Mouse (Mus musculus): ENCODE measurements around the gene Acot11. TPM values are rescaled to one million over a fixed set of nuclear protein-coding genes. Genes with fewer than 3 reads are reported as not detected.
"Not testable (repeated sequence)": the region's sequence is repeated elsewhere in the genome, so short reads cannot be mapped to it uniquely, and the experiment has no call there.

Gene Acot11
- total RNA-seq, 1 experiment from 2014 or later = 61.6 TPM

DNA sequence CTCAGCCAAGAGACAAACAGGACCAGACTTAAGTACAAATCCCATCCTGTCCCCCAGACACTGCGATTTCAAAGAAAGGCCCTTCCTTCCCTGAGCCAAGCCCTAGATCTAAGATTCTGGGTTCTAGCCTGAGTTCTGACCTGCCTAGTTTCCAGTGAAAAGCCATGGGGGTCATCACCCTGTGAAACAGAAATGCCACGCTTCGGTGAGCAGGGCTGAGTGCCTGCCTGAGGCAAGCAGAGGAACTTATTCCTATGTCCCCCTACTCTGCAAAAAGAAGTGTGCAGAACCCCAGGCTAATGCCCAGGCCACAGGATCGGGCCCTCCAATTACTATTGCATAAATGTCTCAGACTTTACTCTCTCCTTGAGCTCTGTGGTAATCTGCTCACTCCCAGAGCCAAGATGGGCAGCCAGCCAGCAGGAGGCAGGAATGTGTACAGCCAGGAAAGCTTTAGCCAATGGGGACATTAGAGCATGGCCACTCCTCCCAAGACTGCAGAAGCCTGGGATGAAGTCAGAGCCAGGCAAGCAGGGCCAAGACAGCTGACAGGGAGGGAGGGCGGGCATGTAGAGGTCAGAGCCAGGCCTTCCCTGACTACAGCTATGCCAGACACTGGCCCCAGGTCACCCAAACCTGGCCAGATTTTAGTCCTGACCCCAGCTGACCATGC is 26.5 kb downstream of the Acot11 start:
- peak; percentile 98 for DNase-seq

GRCm38 (mm10) chr4:106776998-106777397 is 27.8 kb downstream of the Acot11 start:
- no peak for DNase-seq

- not testable (repeated sequence) for DNase-seq
Observed at GRCm38 (mm10) chr4:106775767-106776166, 29.0 kb downstream of the Acot11 start.

GRCm38 (mm10) chr4:106772558-106772957 is 32.2 kb downstream of the Acot11 start:
- DNase-seq = no peak

- no peak for DNase-seq
Observed at GRCm38 (mm10) chr4:106769306-106769705, 35.5 kb downstream of the Acot11 start.

DNA sequence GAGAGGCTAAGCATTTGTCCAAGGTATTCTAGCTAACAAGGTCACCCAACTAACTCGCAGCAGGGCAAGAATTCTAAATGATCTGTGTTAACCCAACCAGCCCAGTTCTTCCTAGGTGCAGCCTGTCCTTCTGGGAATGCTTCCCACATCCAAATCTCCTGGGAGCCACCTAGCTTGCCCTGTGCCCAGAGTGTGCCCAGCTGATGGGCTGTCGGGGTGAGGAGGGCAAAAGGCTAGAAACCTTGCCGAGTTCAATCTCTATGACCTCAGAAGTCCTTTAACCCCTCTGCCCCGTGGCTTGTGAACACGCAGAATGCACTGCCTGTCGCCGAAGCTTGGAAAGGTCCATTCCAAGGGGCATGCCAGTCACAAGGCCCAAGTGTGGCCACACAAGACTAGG is 40.6 kb downstream of the Acot11 start:
- peak; percentile 70 for DNase-seq

DNA sequence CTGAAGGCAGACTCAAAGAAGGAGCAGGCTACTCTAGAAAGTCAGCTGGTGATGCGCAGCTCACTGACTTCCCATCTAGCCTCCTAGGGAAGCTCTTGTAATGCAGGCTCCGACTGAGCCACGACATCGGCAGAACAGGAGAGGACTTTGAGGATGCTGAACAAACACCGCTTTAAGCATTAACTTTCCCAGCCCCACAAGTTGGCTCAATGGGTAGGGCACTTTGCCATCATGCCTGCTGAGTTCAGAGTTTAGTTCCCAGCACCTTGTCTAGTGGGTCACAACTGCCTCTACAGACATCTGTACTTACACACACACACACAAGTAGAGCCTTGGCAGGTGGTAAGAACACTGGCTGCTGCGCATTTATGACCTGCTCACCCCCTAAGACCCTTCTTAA is 53.1 kb downstream of the Acot11 start:
- DNase-seq = no peak

- DNase-seq = peak; percentile 83
Observed at GRCm38 (mm10) chr4:106749699-106750098, 55.1 kb downstream of the Acot11 start.

- peak; percentile 31 for DNase-seq
Observed at GRCm38 (mm10) chr4:106747001-106747580, 57.7 kb downstream of the Acot11 start.

- no peak for DNase-seq
Observed at GRCm38 (mm10) chr4:106745862-106746261, 58.9 kb downstream of the Acot11 start.

GRCm38 (mm10) chr4:106737904-106738303 is 66.9 kb downstream of the Acot11 start:
- no peak for DNase-seq

GRCm38 (mm10) chr4:106736884-106737283 is 67.9 kb downstream of the Acot11 start:
- DNase-seq = not testable (repeated sequence)

DNA sequence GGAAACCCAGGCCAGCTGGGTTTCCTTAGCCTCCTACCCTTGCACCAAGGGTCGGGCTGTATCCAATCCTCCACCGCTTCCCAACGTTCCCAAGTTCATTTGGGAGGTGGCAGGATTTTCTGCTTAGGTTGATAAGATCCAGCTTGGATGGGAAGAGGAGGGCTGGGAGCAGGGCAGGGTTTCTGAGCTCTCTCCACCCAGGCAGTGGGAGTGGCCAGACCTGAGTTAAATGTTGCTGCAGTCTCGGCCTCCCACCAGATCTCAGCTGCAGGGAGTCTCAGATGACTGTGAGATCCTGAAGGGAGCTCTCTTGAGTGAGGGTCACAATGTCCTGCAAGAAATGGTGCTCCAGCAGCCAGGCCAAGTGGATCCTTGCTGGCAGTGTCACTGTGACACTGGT is 71.2 kb downstream of the Acot11 start, which contains the start of gene Fam151a:
Gene Fam151a (plus strand): TSS at position 254 of the 400 bp plus-strand sequence.
- no peak for DNase-seq

DNA sequence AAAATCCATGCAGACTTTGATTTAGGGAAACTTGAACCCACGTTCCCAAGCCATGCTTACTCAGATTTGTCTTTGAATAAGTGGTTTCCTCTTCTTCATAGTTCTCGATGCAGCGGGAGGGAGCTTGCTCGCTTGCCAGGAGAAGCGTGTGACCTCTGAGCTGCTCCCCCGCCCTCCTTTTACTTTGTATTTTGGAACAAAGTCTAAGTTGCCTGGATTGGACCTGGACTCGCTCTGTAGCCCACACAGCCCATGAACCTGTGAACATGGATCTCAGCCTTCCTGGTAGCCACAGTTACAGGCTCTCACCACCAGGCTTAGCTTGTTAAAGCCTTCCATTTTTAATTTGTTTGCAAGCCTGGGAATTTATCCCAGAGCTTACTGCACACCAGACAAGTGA is 74.0 kb downstream of the Acot11 start, which contains the start of gene Mroh7:
Gene Mroh7 (minus strand): TSS at position 112 of the 400 bp plus-strand sequence.
- DNase-seq = no peak

DNA sequence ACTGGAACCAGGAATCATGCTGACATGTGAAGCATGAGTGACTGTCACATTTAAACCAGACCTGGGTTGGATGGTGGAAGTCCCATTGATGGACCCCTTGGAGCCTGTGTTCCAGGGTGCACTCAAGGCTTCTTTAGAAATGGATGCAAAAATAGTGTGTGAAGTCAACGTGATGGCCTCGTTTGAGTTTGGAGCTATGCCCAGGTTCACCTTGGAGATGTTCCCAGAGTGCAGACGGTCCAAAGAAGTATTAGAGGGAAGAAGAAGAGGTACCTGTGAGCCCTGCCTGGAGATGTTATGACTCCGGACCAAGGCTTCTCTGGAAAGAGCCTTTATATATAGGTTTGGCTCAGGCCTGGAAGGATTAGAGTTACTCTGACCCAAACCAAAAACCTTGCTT is 84.2 kb downstream of the Acot11 start:
- DNase-seq = no peak

- no peak for DNase-seq
Observed at GRCm38 (mm10) chr4:106713622-106714021, 91.2 kb downstream of the Acot11 start.

- peak; percentile 90 for DNase-seq
Observed at GRCm38 (mm10) chr4:106708408-106708807, 96.4 kb downstream of the Acot11 start.

DNA sequence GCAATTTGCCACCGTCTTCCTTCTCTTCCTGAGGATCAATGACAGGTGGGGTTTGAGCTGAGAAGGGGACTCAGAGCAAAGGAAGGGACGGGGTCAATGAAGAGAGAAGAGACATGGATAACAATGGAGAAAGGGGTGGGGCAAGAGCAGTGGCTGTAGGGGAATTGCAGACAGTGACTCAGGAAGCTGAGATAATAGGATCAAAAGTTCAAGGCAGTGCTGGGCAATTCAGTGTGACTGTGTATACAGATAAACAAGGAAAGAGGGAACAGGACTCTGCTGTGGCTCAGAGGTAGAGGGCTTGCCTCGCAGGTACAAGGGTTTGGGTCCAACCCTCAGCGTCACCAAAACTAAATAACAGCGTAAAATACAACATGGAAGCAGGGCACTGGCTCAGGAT is 96.8 kb downstream of the Acot11 start:
- DNase-seq = peak; percentile 49

- DNase-seq = no peak
Observed at GRCm38 (mm10) chr4:106705096-106705665, 99.6 kb downstream of the Acot11 start.

DNA sequence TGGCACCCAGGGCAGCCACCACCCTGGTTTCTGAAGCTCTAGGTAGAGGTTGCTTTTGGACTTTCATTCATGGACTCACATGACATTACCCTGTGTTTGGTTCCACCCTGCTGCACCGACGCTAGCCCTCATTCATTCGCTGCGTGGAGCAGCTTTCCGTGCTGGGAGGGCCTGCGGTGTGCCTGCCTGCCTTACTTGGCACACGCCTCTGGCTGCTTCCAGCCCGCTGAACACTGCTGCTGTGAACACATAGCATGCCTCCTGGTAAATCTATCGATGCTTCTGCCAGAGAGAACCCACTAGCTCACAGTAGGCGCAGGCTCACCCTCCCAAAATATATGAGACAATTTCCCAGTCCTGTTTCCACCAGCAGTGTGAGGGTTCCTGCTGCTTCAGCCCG is 100.4 kb downstream of the Acot11 start:
- no peak for DNase-seq

DNA sequence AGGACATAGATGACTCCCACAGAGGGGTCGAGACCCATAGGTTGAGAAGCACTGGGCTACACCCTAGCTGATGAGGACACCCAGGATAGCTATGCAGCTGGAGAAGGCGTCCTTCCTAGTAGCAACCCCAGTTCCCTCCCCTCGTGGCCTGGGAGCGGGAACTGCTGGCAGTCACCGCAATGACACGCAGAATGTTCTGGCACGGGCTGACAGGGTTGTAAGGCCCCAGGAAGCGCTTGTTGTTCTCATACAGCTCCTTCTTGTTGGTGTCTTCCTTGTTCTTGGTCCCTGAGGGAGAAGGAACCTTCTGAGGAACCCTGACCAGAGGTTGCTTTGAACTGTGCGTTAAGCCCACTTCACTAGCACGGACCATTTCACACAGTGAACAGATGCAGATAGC is 100.8 kb downstream of the Acot11 start:
- no peak for DNase-seq

- DNase-seq = no peak
Observed at GRCm38 (mm10) chr4:106700798-106701197, 104.0 kb downstream of the Acot11 start.

- DNase-seq = no peak
Observed at GRCm38 (mm10) chr4:106699989-106700388, 104.8 kb downstream of the Acot11 start.
